Mouse (Mus musculus): ENCODE results near the gene Coro1a. TPM values are rescaled to one million over a fixed set of nuclear protein-coding genes. Genes with fewer than 3 reads are reported as not detected.

Coro1a gene
- total and polyA plus RNA-seq, 2 experiments from 2014 or later, result 118 to 121 TPM

GRCm38 (mm10) chr7:126676207-126676606 is 31.4 kb downstream of the Coro1a start, which contains the start of gene Sult1a1:
Gene Sult1a1, minus strand, starts transcription at chr7:126676432.
- no peak for DNase-seq
- Histone ChIP-seq H3K36me3 (ENCODE audit: insufficient read depth) (peaks cover 21% of the 10 kb centered on the region), H3K4me1 (ENCODE audit: insufficient read depth) (no peaks in the 10 kb centered on the region), H3K4me2 (ENCODE audit: low read depth) (no peak within 1 kb of the TSS), H3K4me3 (ENCODE audit: low read depth, low read length) (no peak within 1 kb of the TSS), H3K27ac (ENCODE audit: low read depth, low read length) (peak within 1 kb of the TSS; percentile 40; the same call in 1 of the 2 replicates), H3K27me3 (ENCODE audit: insufficient read depth, low read length) (no peaks in the 10 kb centered on the region), H3K9me3 (ENCODE audit: low read length) (no peaks in the 10 kb centered on the region), H3K9ac (no peak within 1 kb of the TSS)
- no peak for TF ChIP-seq CTCF (IDR thresholded peaks at IDR 0.05; ENCODE audit: low read depth)
- WGBS, result 62% methylated on average over 1 of the region's 1 CpGs
- no peak for ATAC-seq

GRCm38 (mm10) chr7:126675104-126675503 is 32.5 kb downstream of the Coro1a start:
- ATAC-seq (no peak), DNase-seq (no peak)
- Histone ChIP-seq H3K9ac (no peak overlapping the region), H3K27me3 (ENCODE audit: insufficient read depth, low read length) (no peaks in the 10 kb centered on the region), H3K27ac (ENCODE audit: low read depth, low read length) (no peak overlapping the region), H3K4me1 (ENCODE audit: insufficient read depth) (no peaks in the 10 kb centered on the region), H3K4me3 (ENCODE audit: low read depth, low read length) (no peak overlapping the region), H3K36me3 (ENCODE audit: insufficient read depth) (peaks cover 29% of the 10 kb centered on the region), H3K9me3 (ENCODE audit: low read length) (no peaks in the 10 kb centered on the region), H3K4me2 (ENCODE audit: low read depth) (no peak overlapping the region)
- 97% methylated on average over 8 of the region's 8 CpGs for WGBS
- no peak for TF ChIP-seq CTCF (IDR thresholded peaks at IDR 0.05; ENCODE audit: low read depth)

GRCm38 (mm10) chr7:126672111-126672510 is 35.5 kb downstream of the Coro1a start:
- no peak overlapping the region for H3K9ac ChIP-seq
- ATAC-seq, result no peak
- no peaks in the 10 kb centered on the region for H3K9me3 ChIP-seq (ENCODE audit: low read length)
- no peak overlapping the region for H3K4me3 ChIP-seq (ENCODE audit: low read depth, low read length)
- H3K4me1 ChIP-seq (ENCODE audit: insufficient read depth), result no peaks in the 10 kb centered on the region
- TF ChIP-seq CTCF (IDR thresholded peaks at IDR 0.05; ENCODE audit: low read depth), result no peak
- 97% methylated on average over 9 of the region's 9 CpGs for WGBS
- peaks cover 23% of the 10 kb centered on the region for H3K36me3 ChIP-seq (ENCODE audit: insufficient read depth)
- H3K27me3 ChIP-seq (ENCODE audit: insufficient read depth, low read length), result no peaks in the 10 kb centered on the region
- no peak overlapping the region for H3K4me2 ChIP-seq (ENCODE audit: low read depth)
- H3K27ac ChIP-seq (ENCODE audit: low read depth, low read length), result no peak overlapping the region
- no peak for DNase-seq

- no peaks in the 10 kb centered on the region for H3K9me3 ChIP-seq (ENCODE audit: low read length)
- DNase-seq (no peak), ATAC-seq (no peak)
- no peak overlapping the region for H3K9ac ChIP-seq
- H3K4me3 ChIP-seq (ENCODE audit: low read depth, low read length), result no peak overlapping the region
- no peak overlapping the region for H3K4me2 ChIP-seq (ENCODE audit: low read depth)
- no peak for TF ChIP-seq CTCF (IDR thresholded peaks at IDR 0.05; ENCODE audit: low read depth)
- H3K4me1 ChIP-seq (ENCODE audit: insufficient read depth), result no peaks in the 10 kb centered on the region
- peaks cover 32% of the 10 kb centered on the region for H3K36me3 ChIP-seq (ENCODE audit: insufficient read depth)
- WGBS, result 91% methylated on average over 3 of the region's 3 CpGs
- H3K27ac ChIP-seq (ENCODE audit: low read depth, low read length), result no peak overlapping the region
- no peaks in the 10 kb centered on the region for H3K27me3 ChIP-seq (ENCODE audit: insufficient read depth, low read length)
Measured at GRCm38 (mm10) chr7:126670152-126670551, 37.4 kb downstream of the Coro1a start.

GRCm38 (mm10) chr7:126668452-126668851 is 39.1 kb downstream of the Coro1a start:
- no peak overlapping the region for H3K4me3 ChIP-seq (ENCODE audit: low read depth, low read length)
- H3K4me2 ChIP-seq (ENCODE audit: low read depth), result no peak overlapping the region
- H3K27ac ChIP-seq (ENCODE audit: low read depth, low read length), result no peak overlapping the region
- H3K9ac ChIP-seq, result no peak overlapping the region
- no peaks in the 10 kb centered on the region for H3K4me1 ChIP-seq (ENCODE audit: insufficient read depth)
- no peaks in the 10 kb centered on the region for H3K9me3 ChIP-seq (ENCODE audit: low read length)
- 64% methylated on average over 5 of the region's 5 CpGs for WGBS
- DNase-seq (no peak), ATAC-seq (no peak)
- no peaks in the 10 kb centered on the region for H3K27me3 ChIP-seq (ENCODE audit: insufficient read depth, low read length)
- H3K36me3 ChIP-seq (ENCODE audit: insufficient read depth), result peaks cover 43% of the 10 kb centered on the region
- TF ChIP-seq CTCF (IDR thresholded peaks at IDR 0.05; ENCODE audit: low read depth), result no peak

- TF ChIP-seq CTCF (IDR thresholded peaks at IDR 0.05; ENCODE audit: low read depth), result no peak
- no peak overlapping the region for H3K4me2 ChIP-seq (ENCODE audit: low read depth)
- H3K27me3 ChIP-seq (ENCODE audit: insufficient read depth, low read length), result no peaks in the 10 kb centered on the region
- ATAC-seq (no peak), DNase-seq (no peak)
- H3K9me3 ChIP-seq (ENCODE audit: low read length), result no peaks in the 10 kb centered on the region
- no peak overlapping the region for H3K9ac ChIP-seq
- H3K27ac ChIP-seq (ENCODE audit: low read depth, low read length), result no peak overlapping the region
- WGBS, result 85% methylated on average over 9 of the region's 9 CpGs
- peaks cover 43% of the 10 kb centered on the region for H3K36me3 ChIP-seq (ENCODE audit: insufficient read depth)
- H3K4me1 ChIP-seq (ENCODE audit: insufficient read depth), result no peaks in the 10 kb centered on the region
- no peak overlapping the region for H3K4me3 ChIP-seq (ENCODE audit: low read depth, low read length)
Measured at GRCm38 (mm10) chr7:126667495-126668090, 40.0 kb downstream of the Coro1a start.

GRCm38 (mm10) chr7:126665269-126665668 is 42.3 kb downstream of the Coro1a start:
- WGBS, result 90% methylated on average over 3 of the region's 3 CpGs
- no peak overlapping the region for H3K4me2 ChIP-seq (ENCODE audit: low read depth)

More at GRCm38 (mm10) chr7:126665269-126665668, 42.3 kb downstream of the Coro1a start:
- Histone ChIP-seq H3K4me1 (ENCODE audit: insufficient read depth) (no peaks in the 10 kb centered on the region), H3K27ac (ENCODE audit: low read depth, low read length) (no peak overlapping the region), H3K36me3 (ENCODE audit: insufficient read depth) (peaks cover 26% of the 10 kb centered on the region), H3K9me3 (ENCODE audit: low read length) (no peaks in the 10 kb centered on the region), H3K4me3 (ENCODE audit: low read depth, low read length) (no peak overlapping the region), H3K9ac (no peak overlapping the region), H3K27me3 (ENCODE audit: insufficient read depth, low read length) (no peaks in the 10 kb centered on the region)
- TF ChIP-seq CTCF (IDR thresholded peaks at IDR 0.05; ENCODE audit: low read depth), result no peak
- ATAC-seq (no peak), DNase-seq (no peak)
